Mouse (Mus musculus) liver, embryonic 14.5 days (tissue): ENCODE data around the gene Tmtc3.

Source experiments
- CTCF ChIP-seq: IDR thresholded peaks from 2 replicates; pipeline ENCODE4 v1.5.1; 2016; ENCODE audit warnings: antibody characterized with exemption, low read depth, control low read depth
- EP300 ChIP-seq: IDR thresholded peaks from 2 replicates; pipeline ENCODE4 v1.6.1; 2016; ENCODE audit warnings: antibody characterized with exemption, low read depth

DNA sequence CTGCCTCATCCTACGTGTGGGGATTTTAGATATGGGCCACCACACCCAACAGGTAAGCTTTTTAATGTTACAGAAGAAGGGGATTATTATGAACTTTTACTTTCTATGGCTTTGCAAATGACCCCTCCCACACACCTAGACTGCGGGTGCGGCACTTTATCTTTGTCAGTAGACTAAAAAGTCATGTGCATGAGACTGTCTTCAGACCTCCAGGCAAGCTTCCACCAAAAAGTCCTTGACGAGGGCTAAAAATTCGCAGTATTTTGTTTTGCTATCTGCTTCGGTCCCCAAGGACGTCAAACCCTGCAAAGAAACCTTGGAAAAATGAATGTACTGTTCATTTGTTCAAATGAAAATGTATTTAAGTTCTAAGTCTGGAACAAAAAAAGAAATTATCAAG is 71.6 kb downstream of the Tmtc3 start:
- no peak for TF ChIP-seq CTCF
- no peak for TF ChIP-seq EP300
